Mouse (Mus musculus) liver, embryonic 12.5 days (tissue): ENCODE results near the gene Slc22a23. TPM values are rescaled to one million over a fixed set of nuclear protein-coding genes. Genes with fewer than 3 reads are reported as not detected.
A peak's percentile ranks its signal among the peaks of the same experiment; 100 is the strongest.

Source experiments
- ATAC-seq: fragments of 200-750 bp; cut with Nextera tagmentation; 2 replicates; pipeline ENCODE4 v1.8.0; 2017; ENCODE audit warnings: moderate number of reproducible peaks, mild to moderate bottlenecking, moderate library complexity
- H3K27ac ChIP-seq: fragments of 300-500 bp; sonication (generic); 2 replicates; pipeline ENCODE4 v1.5.1; 2016; ENCODE audit warnings: mild to moderate bottlenecking
- H3K27me3 ChIP-seq: fragments of 300-500 bp; sonication (generic); replicated peaks from 2 replicates; pipeline ENCODE4 v1.6.1; 2016; ENCODE audit warnings: mild to moderate bottlenecking, moderate library complexity
- H3K36me3 ChIP-seq: fragments of 300-500 bp; sonication (generic); 2 replicates; pipeline ENCODE4 v1.6.1; 2016; ENCODE audit warnings: mild to moderate bottlenecking, moderate library complexity
- H3K4me1 ChIP-seq: fragments of 300-500 bp; sonication (generic); 2 replicates; pipeline ENCODE4 v1.6.1; 2016
- H3K4me2 ChIP-seq: fragments of 300-500 bp; sonication (generic); 2 replicates; pipeline ENCODE4 v1.6.1; 2016; ENCODE audit warnings: mild to moderate bottlenecking, moderate library complexity
- H3K4me3 ChIP-seq: fragments of 300-500 bp; sonication (generic); 2 replicates; pipeline ENCODE4 v1.5.1; 2016; ENCODE audit warnings: mild to moderate bottlenecking, moderate library complexity
- H3K9ac ChIP-seq: fragments of 300-500 bp; sonication (generic); 2 replicates; pipeline ENCODE4 v1.6.1; 2016; ENCODE audit warnings: mild to moderate bottlenecking, moderate library complexity
- H3K9me3 ChIP-seq: fragments of 300-500 bp; sonication (generic); replicated peaks from 2 replicates; pipeline ENCODE4 v1.6.1; 2016; ENCODE audit warnings: mild to moderate bottlenecking, moderate library complexity
- WGBS: fragments of 180-500 bp; shearing (Covaris S2); methylation state at CpG from one replicate; pipeline ENCODE4 v1.1.7; 2016; ENCODE audit not compliant: insufficient replicate concordance; 5-methylcytosine and 5-hydroxymethylcytosine counted together
- polyA plus RNA-seq: library from polyadenylated mRNA; unstranded; fragments of >200 nt; fragmentation: Nextera tagmentation; extraction: Ambion mirVana; gene quantifications from 2 replicates; pipeline ENCODE4 v1.2.1, GENCODE M21; 2016

The Slc22a23 gene
- polyA plus RNA-seq, 1 experiment from 2014 or later: 13.8 TPM

DNA sequence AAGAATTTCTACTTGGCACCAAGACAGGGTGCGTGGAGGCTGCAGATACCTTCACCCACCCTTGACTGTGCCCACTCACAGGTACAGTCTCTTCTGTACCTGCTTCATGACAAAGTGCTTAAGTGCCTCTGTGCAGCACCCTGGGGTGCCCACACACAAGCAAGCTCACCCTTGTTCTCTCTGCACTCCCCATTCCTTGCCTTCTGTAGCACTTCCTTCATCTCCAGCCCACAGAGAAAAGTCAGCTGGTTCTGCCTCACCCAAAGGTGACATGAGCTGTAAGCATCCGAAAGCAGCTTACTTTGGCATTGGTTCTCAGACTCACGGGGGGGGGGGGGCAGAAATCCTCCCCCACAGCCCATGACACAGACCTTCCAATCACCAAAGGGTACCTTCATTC is 130.1 kb downstream of the Slc22a23 start:
- WGBS: 92% methylated on average over 3 of the region's 3 CpGs
- no peak for ATAC-seq
- H3K9ac ChIP-seq: no peak overlapping the region
- no peaks in the 10 kb centered on the region for H3K9me3 ChIP-seq
- H3K4me2 ChIP-seq: no peak overlapping the region
- H3K36me3 ChIP-seq: peaks cover 93% of the 10 kb centered on the region
- peaks cover 3% of the 10 kb centered on the region; the same call in 1 of the 2 replicates for H3K4me1 ChIP-seq
- H3K27me3 ChIP-seq: no peaks in the 10 kb centered on the region
- no peak overlapping the region for H3K27ac ChIP-seq
- H3K4me3 ChIP-seq: no peak overlapping the region

DNA sequence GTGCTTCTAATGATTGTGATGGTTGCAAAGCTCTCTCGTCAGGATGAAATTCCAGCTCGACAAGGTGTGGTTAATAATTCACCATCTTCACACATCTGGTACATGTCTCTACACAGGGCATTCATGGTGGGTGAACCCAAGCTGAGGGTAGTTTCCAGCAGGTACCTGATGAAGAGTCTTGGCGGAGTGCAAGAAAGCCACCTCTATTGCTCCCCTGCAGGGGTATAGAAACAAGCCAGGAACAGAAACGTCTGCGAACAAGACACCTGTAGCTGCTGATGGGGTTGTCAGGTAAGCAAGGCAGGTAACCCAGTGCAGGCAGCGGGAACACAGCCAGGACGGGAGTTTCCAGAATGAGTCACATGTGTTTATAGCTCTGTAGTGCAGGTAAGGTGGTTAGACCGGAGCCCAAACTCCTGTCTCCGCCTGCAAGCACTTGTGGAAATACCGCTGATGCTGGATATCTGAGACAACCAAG is 132.2 kb downstream of the Slc22a23 start:
- Histone ChIP-seq H3K4me1 (no peaks in the 10 kb centered on the region), H3K4me2 (no peak overlapping the region), H3K4me3 (no peak overlapping the region), H3K27me3 (no peaks in the 10 kb centered on the region), H3K36me3 (peaks cover 85% of the 10 kb centered on the region), H3K9ac (no peak overlapping the region), H3K27ac (no peak overlapping the region), H3K9me3 (no peaks in the 10 kb centered on the region)
- no peak for ATAC-seq
- 77% methylated on average over 10 of the region's 10 CpGs for whole genome bisulfite sequencing

DNA sequence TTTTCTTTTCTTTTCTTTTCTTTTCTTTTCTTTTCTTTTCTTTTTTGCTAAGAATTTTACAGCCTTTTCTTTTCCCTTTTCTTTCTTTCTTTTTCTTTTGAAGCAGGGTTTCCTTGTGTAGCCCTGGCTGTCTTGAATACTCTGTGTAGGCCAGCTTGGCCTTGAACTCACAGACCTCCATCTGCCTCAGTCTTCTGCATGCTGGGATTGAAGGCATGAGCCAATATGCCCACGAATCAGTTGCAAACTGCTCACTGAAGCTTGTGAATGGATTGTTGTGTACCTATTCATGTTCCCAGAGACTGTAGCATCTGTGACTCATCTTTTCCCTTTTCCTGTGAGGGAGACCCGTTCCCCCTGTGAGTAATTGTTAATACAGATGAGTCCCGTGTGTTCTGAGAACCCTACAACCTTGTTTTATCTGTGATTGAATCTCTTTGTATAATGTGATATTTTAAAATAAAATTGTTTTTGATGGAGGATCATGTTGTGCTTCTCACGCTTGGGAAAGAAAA is 133.7 kb downstream of the Slc22a23 start:
- Histone ChIP-seq H3K27me3 (no peaks in the 10 kb centered on the region), H3K9ac (no peak overlapping the region), H3K27ac (no peak overlapping the region), H3K4me2 (no peak overlapping the region), H3K9me3 (no peaks in the 10 kb centered on the region), H3K4me3 (no peak overlapping the region), H3K4me1 (no peaks in the 10 kb centered on the region), H3K36me3 (peaks cover 78% of the 10 kb centered on the region)
- 67% methylated on average over 4 of the region's 4 CpGs for WGBS
- no peak for ATAC-seq

DNA sequence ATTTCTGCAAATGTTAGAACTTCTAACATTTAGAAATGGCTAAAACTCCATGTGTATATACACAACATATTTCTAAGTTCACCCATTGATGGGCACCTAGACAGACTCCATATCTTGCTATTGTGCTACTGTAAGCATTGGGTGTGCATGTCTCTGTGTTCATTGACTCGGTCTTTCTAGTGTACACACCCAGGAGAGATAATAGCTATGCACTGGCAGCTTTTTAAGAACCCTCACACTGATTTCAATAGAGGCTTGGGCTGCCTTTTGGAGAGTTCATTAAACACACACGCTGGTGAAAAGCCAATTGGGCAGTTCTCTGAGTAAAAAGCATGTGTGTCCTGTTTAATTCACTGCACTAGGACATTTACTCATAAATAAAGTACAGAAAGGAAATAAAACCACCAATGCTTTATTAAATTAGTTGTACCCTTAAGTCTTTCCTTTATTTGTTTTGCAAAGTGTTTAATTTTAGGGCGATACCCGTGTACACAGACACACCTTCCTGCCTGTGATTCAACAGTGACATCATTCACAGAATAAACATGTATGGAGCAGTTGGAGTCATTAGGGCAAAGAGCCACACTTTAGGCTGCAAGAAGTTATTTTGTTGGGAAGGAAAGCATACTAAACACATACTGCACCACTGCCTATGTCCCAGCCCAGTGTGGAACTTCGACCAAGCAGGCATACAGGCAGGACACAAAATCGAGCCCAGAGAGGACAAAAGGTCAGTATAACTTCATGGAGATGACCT is 137.1 kb downstream of the Slc22a23 start:
- ATAC-seq: no peak
- Histone ChIP-seq H3K4me1 (no peaks in the 10 kb centered on the region), H3K36me3 (peaks cover 78% of the 10 kb centered on the region), H3K4me2 (no peak overlapping the region), H3K9ac (no peak overlapping the region), H3K9me3 (no peaks in the 10 kb centered on the region), H3K27ac (no peak overlapping the region), H3K27me3 (no peaks in the 10 kb centered on the region), H3K4me3 (no peak overlapping the region)
- WGBS: 78% methylated on average over 6 of the region's 6 CpGs

GRCm38 (mm10) chr13:34205216-34205615 is 139.8 kb downstream of the Slc22a23 start:
- Histone ChIP-seq H3K36me3 (peaks cover 80% of the 10 kb centered on the region), H3K27ac (no peak overlapping the region), H3K27me3 (no peaks in the 10 kb centered on the region), H3K9me3 (no peaks in the 10 kb centered on the region), H3K9ac (no peak overlapping the region), H3K4me2 (no peak overlapping the region), H3K4me3 (no peak overlapping the region), H3K4me1 (no peaks in the 10 kb centered on the region)
- ATAC-seq: no peak
- WGBS: 83% methylated on average over 3 of the region's 3 CpGs

DNA sequence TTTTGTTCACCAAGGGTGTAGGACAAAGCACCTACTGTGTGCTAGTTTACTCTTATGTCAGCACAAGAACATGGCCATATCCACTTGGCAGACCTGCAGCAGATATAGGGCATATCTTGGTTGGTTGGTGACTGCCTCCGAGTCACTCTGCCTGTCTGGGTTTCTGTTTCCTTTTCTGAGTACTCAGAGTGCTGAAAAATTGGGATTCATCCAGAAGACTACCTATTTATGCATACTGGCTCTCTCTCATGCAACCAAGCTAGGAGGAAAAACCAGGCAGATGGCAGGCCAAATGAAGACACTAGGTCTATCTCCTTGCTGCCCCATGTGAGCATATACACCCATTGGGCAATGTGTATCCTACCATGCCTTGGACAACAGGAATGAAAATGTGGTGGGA is 149.3 kb downstream of the Slc22a23 start:
- no peak overlapping the region for H3K27ac ChIP-seq
- no peak overlapping the region for H3K4me2 ChIP-seq
- 72% methylated on average over 1 of the region's 1 CpGs for WGBS
- no peak overlapping the region for H3K9ac ChIP-seq
- no peaks in the 10 kb centered on the region for H3K9me3 ChIP-seq
- H3K36me3 ChIP-seq: peaks cover 99% of the 10 kb centered on the region
- H3K4me1 ChIP-seq: peaks cover 7% of the 10 kb centered on the region; the same call in 1 of the 2 replicates
- H3K4me3 ChIP-seq: no peak overlapping the region
- no peaks in the 10 kb centered on the region for H3K27me3 ChIP-seq
- ATAC-seq: no peak

- Histone ChIP-seq H3K27ac (no peak overlapping the region), H3K36me3 (peaks cover 100% of the 10 kb centered on the region), H3K4me1 (peaks cover 7% of the 10 kb centered on the region; the same call in 1 of the 2 replicates), H3K27me3 (no peaks in the 10 kb centered on the region), H3K9ac (no peak overlapping the region), H3K9me3 (no peaks in the 10 kb centered on the region), H3K4me3 (no peak overlapping the region), H3K4me2 (no peak overlapping the region)
- no peak for ATAC-seq
- 73% methylated on average over 8 of the region's 8 CpGs for WGBS
These were observed 151.6 kb downstream of the Slc22a23 start for GRCm38 (mm10) chr13:34193384-34193783.

DNA sequence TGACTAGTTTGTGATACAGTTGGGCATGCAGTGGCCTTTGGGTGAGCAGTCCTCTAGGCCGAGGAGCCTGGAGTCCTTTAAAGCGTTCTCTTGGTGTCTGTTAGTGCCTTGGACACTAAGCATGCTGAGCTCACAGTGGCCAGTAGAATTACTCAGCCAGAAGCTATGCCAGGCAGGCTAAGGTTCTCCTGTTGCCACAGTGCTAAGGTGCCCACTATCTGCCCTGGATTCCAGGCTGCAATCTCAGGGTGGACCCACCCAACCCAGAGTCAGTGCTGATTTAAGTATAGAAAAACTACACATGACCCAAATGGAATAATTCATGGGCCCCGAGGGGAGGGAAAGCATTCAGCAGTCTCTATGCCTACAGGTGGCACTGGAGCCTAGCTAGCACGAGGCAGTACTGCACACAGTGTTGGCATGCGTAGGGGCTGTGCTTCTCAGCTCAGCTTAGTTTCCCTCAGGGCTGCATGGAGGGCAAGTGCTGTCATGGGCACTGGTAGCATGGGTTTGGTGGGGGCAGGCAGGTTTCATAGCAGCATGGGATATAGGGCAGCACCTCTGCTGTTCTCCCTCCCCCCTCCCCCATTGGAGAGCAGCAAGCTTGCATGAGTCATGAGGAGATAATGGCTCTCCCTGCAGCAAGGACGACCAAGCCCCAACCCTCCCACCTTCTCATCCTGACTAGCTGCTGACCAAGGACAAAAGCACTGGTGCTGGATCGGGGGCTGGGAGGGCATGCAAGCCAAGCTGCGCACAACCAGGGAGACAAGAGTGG is 152.4 kb downstream of the Slc22a23 start:
- Histone ChIP-seq H3K9ac (no peak overlapping the region), H3K27me3 (no peaks in the 10 kb centered on the region), H3K4me1 (peaks cover 7% of the 10 kb centered on the region; the same call in 1 of the 2 replicates), H3K27ac (no peak overlapping the region), H3K36me3 (peaks cover 100% of the 10 kb centered on the region), H3K9me3 (no peaks in the 10 kb centered on the region), H3K4me3 (no peak overlapping the region), H3K4me2 (no peak overlapping the region)
- ATAC-seq: peak; percentile 41; the same call in 1 of the 2 replicates
- WGBS: 71% methylated on average over 8 of the region's 8 CpGs

- 19% methylated on average over 5 of the region's 5 CpGs for WGBS
- ATAC-seq: no peak; the same call in 1 of the 2 replicates
- Histone ChIP-seq H3K4me1 (0 out of 2 replicates have a peak, but pooled peaks cover under 1% of the 10 kb centered on the region), H3K27ac (no peak overlapping the region), H3K27me3 (no peaks in the 10 kb centered on the region), H3K9me3 (no peaks in the 10 kb centered on the region), H3K9ac (no peak overlapping the region), H3K4me2 (no peak overlapping the region), H3K36me3 (peaks cover 100% of the 10 kb centered on the region), H3K4me3 (no peak overlapping the region)
These were observed 157.4 kb downstream of the Slc22a23 start for GRCm38 (mm10) chr13:34187571-34187970.

- Histone ChIP-seq H3K4me1 (no peaks in the 10 kb centered on the region), H3K4me2 (no peak overlapping the region), H3K27me3 (no peaks in the 10 kb centered on the region), H3K9me3 (no peaks in the 10 kb centered on the region), H3K9ac (no peak overlapping the region), H3K4me3 (no peak overlapping the region), H3K27ac (no peak overlapping the region), H3K36me3 (peaks cover 100% of the 10 kb centered on the region)
- ATAC-seq: no peak
- WGBS: 78% methylated on average over 2 of the region's 2 CpGs
These were observed 159.6 kb downstream of the Slc22a23 start for GRCm38 (mm10) chr13:34185371-34185770.

GRCm38 (mm10) chr13:34181624-34182023 is 163.4 kb downstream of the Slc22a23 start:
- no peak overlapping the region for H3K4me2 ChIP-seq
- 81% methylated on average over 5 of the region's 5 CpGs for WGBS
- peaks cover 83% of the 10 kb centered on the region for H3K36me3 ChIP-seq

GRCm38 (mm10) chr13:34174025-34174424 is 171.0 kb downstream of the Slc22a23 start:
- H3K27me3 ChIP-seq: no peaks in the 10 kb centered on the region
- no peak overlapping the region for H3K4me3 ChIP-seq
- no peaks in the 10 kb centered on the region for H3K9me3 ChIP-seq
- no peak overlapping the region for H3K27ac ChIP-seq
- H3K9ac ChIP-seq: no peak overlapping the region
- no peaks in the 10 kb centered on the region for H3K4me1 ChIP-seq
- peaks cover 11% of the 10 kb centered on the region for H3K36me3 ChIP-seq
- H3K4me2 ChIP-seq: no peak overlapping the region
- 81% methylated on average over 6 of the region's 6 CpGs for WGBS
- no peak for ATAC-seq

More at GRCm38 (mm10) chr13:34181624-34182023, 163.4 kb downstream of the Slc22a23 start:
- Histone ChIP-seq H3K27ac (no peak overlapping the region), H3K4me3 (no peak overlapping the region), H3K9me3 (no peaks in the 10 kb centered on the region), H3K9ac (no peak overlapping the region), H3K27me3 (no peaks in the 10 kb centered on the region), H3K4me1 (no peaks in the 10 kb centered on the region)
- ATAC-seq: no peak
